Mouse (Mus musculus) left cerebral cortex, adult 9 months (tissue): ENCODE measurements around the gene Ina.
A peak's percentile ranks its signal among the peaks of the same experiment; 100 is the strongest.

ENCODE experiments used
- DNase-seq, 2 experiments: peaks; one replicate each; pipeline ENCODE4 v3.0.0; 2022; ENCODE audit warnings: low spot score in 2 of 2

The Ina gene

GRCm38 (mm10) chr19:47050271-47051032 lies 36.0 kb downstream of the Ina start, which contains the start of gene Pcgf6:
Gene Pcgf6 (minus strand): TSS chr19:47050906.
- DNase-seq, result peak in 1 of 2 experiments; percentile 76

- DNase-seq, result no peak
Observed at GRCm38 (mm10) chr19:47052927-47053326, 38.4 kb downstream of the Ina start.

- no peak for DNase-seq
Observed at GRCm38 (mm10) chr19:47053471-47053870, 39.0 kb downstream of the Ina start.

GRCm38 (mm10) chr19:47057684-47058083 lies 43.2 kb downstream of the Ina start:
- DNase-seq, result no peak

- DNase-seq, result no peak
Observed at GRCm38 (mm10) chr19:47065860-47066259, 51.4 kb downstream of the Ina start.

GRCm38 (mm10) chr19:47067096-47067882 lies 52.8 kb downstream of the Ina start, which contains the start of gene Taf5:
Gene Taf5 (plus strand): TSS chr19:47067746.
- DNase-seq, result peak; percentile 84 to 96

GRCm38 (mm10) chr19:47067924-47068611 lies 53.6 kb downstream of the Ina start:
- DNase-seq, result peak; percentile 32 to 77
